Mouse (Mus musculus) embryonic fibroblast, embryonic 13.5 days (primary cell): ENCODE results near the gene Dnhd1. TPM values are rescaled to one million over a fixed set of nuclear protein-coding genes. Genes with fewer than 3 reads are reported as not detected.

Experiments used
- H3K27ac ChIP-seq: 2 replicates; pipeline ENCODE4 v1.5.1; 2012; ENCODE audit warnings: low read length, control low read depth, inconsistent platforms; ENCODE audit not compliant: insufficient read depth
- H3K4me1 ChIP-seq: 2 replicates; pipeline ENCODE4 v1.6.1; 2011; ENCODE audit warnings: low read length; ENCODE audit not compliant: control insufficient read depth, insufficient read depth
- H3K4me3 ChIP-seq: 2 replicates; pipeline ENCODE4 v1.5.1; 2011; ENCODE audit warnings: mild to moderate bottlenecking, control low read depth, low read length; ENCODE audit not compliant: insufficient read depth
- CTCF ChIP-seq: IDR thresholded peaks from 2 replicates; pipeline ENCODE4 v1.5.1; 2011; ENCODE audit warnings: mild to moderate bottlenecking, control low read depth, low read length, moderate library complexity, borderline replicate concordance; ENCODE audit not compliant: insufficient read depth
- POLR2A ChIP-seq: IDR thresholded peaks from 2 replicates; pipeline ENCODE4 v1.6.1; 2011; ENCODE audit warnings: low read depth, mild to moderate bottlenecking, control low read depth, low read length, moderate library complexity
- polyA plus RNA-seq: library from polyadenylated mRNA; stranded (reverse); fragments of >200 nt; gene quantifications from 2 replicates; pipeline ENCODE4 v1.2.4, GENCODE M21; 2011; ENCODE audit warnings: low read depth; ENCODE audit not compliant: missing spikeins, insufficient read length

The Dnhd1 gene
- polyA plus RNA-seq, 1 experiment: 3.1 TPM

GRCm38 (mm10) chr7:105621646-105622292, 28.9 kb upstream of the Dnhd1 start:
- TF ChIP-seq POLR2A: no peak
- no peak for TF ChIP-seq CTCF
- Histone ChIP-seq H3K4me1 (peaks cover 19% of the 10 kb centered on the region; the same call in 1 of the 2 replicates), H3K27ac (peak overlapping the region; percentile 83)

DNA sequence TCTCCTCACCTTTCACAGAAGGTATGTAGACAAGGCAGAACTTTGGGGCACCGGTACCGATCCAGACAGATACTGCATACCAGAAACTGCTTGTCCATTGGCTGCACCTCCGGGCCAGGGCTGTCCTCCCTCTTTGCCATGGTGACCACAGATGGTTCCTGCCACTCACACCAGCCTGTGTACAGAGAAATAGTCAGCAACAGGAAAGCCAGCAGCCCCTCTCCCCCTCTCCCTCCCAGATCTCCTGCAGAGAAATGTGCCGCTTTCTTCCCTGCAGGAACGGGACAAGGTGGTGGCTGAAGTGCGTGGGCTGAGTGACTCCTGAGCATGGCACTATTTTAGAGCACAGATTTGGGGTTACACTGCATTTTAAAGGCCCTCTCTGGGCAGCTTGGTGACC, 25.2 kb upstream of the Dnhd1 start:
- no peak overlapping the region for H3K4me3 ChIP-seq
- no peak overlapping the region for H3K27ac ChIP-seq
- H3K4me1 ChIP-seq: peaks cover 25% of the 10 kb centered on the region; the same call in 1 of the 2 replicates
- TF ChIP-seq POLR2A (no peak), CTCF (no peak)

More at GRCm38 (mm10) chr7:105621646-105622292, 28.9 kb upstream of the Dnhd1 start:
- no peak overlapping the region for H3K4me3 ChIP-seq

GRCm38 (mm10) chr7:105628633-105629032, 22.0 kb upstream of the Dnhd1 start:
- no peak overlapping the region for H3K4me3 ChIP-seq
- no peak for TF ChIP-seq POLR2A
- no peak for TF ChIP-seq CTCF
- peaks cover 6% of the 10 kb centered on the region; the same call in 1 of the 2 replicates for H3K4me1 ChIP-seq
- no peak overlapping the region for H3K27ac ChIP-seq

GRCm38 (mm10) chr7:105632551-105632972, 18.1 kb upstream of the Dnhd1 start:
- H3K4me1 ChIP-seq: peaks cover 9% of the 10 kb centered on the region; the same call in 1 of the 2 replicates
- no peak overlapping the region for H3K27ac ChIP-seq
- peak overlapping the region; percentile 95 for H3K4me3 ChIP-seq
- TF ChIP-seq POLR2A (no peak), CTCF (no peak)

- H3K27ac ChIP-seq: peak within 1 kb of the TSS; percentile 54
- H3K4me3 ChIP-seq: peak within 1 kb of the TSS; percentile 95
- H3K4me1 ChIP-seq: peaks cover 9% of the 10 kb centered on the region; the same call in 1 of the 2 replicates
- TF ChIP-seq CTCF (no peak), POLR2A (peak; percentile 27)
These were observed 17.4 kb upstream of the Dnhd1 start, which contains the start of gene Trim3 for GRCm38 (mm10) chr7:105633127-105633800. Gene Trim3, minus strand, starts transcription at chr7:105633571.

DNA sequence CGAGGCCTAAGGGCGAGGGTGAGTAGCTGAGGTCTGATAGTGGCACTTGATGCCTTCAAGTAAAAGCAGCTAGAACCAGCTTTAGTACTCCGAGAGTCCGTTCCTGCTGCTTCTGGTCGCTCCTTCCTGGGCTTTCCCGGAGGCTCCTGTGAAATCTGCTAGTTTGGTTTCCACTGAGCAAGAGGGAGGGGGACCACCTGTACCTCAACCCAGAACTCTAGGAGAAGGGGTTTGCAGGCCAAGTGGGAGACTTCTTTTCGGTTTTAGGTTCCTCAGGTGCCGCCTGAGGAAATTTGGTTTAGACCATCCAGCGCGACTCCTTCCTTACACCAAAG, 16.9 kb upstream of the Dnhd1 start:
- Histone ChIP-seq H3K27ac (peak overlapping the region; percentile 54), H3K4me3 (peak overlapping the region; percentile 25), H3K4me1 (peaks cover 8% of the 10 kb centered on the region; the same call in 1 of the 2 replicates)
- TF ChIP-seq POLR2A (peak; percentile 69), CTCF (no peak)

GRCm38 (mm10) chr7:105634272-105634920, 16.2 kb upstream of the Dnhd1 start:
- Histone ChIP-seq H3K4me3 (no peak overlapping the region), H3K27ac (no peak overlapping the region), H3K4me1 (0 out of 2 replicates have a peak, but pooled peaks cover 3% of the 10 kb centered on the region)
- TF ChIP-seq CTCF (no peak), POLR2A (0 out of 2 replicates have a peak, but pooled peaks have one; percentile 0)

- TF ChIP-seq CTCF (no peak), POLR2A (no peak)
- H3K27ac ChIP-seq: no peak overlapping the region
- H3K4me1 ChIP-seq: 0 out of 2 replicates have a peak, but pooled peaks cover 3% of the 10 kb centered on the region
- H3K4me3 ChIP-seq: no peak overlapping the region
These were observed 14.9 kb upstream of the Dnhd1 start for GRCm38 (mm10) chr7:105635726-105636125.

DNA sequence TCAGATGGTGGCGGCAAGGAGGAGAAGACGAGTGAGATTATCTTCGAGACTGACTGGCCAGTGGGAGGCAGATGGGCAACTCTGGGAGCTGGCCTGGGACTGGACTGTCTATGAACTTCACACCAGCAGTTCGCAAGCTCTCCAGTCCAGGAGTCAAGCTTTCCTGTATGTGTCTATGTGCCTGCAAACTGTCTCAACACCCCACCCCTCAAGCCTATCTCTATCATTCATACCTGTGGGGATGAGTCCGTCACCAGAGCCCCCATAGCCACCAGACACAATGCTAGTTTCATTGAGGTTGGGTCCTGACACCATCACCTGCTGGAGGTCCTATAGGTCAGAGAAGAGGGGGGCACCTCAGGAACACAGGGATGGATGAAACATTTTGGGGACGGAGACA, 11.9 kb upstream of the Dnhd1 start:
- Histone ChIP-seq H3K27ac (no peak overlapping the region), H3K4me1 (0 out of 2 replicates have a peak, but pooled peaks cover 7% of the 10 kb centered on the region), H3K4me3 (no peak overlapping the region)
- TF ChIP-seq CTCF (no peak), POLR2A (no peak)
